Mouse (Mus musculus): ENCODE data around the gene 4930516K23Rik. TPM values are rescaled to one million over a fixed set of nuclear protein-coding genes. Genes with fewer than 3 reads are reported as not detected.

4930516K23Rik gene
- not detected in 2 replicates for polyA plus RNA-seq (2015; fragmentation: Nextera tagmentation; extraction: Ambion mirVana)

DNA sequence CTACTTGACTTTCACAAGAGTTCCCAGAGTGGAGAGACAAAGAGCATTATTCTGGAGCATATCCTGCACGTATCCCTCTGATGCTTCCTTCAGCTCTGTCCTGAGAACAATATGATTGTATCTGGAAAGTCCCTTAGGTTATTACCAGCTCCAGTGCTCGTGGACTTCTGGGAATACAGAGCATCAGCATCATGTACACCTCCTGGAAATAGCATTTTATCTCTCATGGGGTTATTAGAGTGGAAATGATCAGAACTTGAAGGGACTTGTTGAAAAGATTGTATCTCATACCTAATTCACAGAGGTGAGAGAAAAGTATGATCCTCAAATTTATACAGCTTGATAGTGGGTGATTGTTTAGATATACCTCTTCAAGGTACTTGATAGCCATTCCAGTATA, at the start of gene 4930516K23Rik:
Gene 4930516K23Rik, minus strand, starts transcription at position 101 of the 400 bp plus-strand sequence.
- H3K9ac ChIP-seq: no peak within 1 kb of the TSS
- H3K4me1 ChIP-seq (replicated peaks): no peaks in the 10 kb centered on the region
- no peak within 1 kb of the TSS for H3K27ac ChIP-seq (replicated peaks)
- no peak for ATAC-seq (ENCODE audit: insufficient read depth)
- no peak within 1 kb of the TSS for H3K4me2 ChIP-seq
- 39% methylated on average over 2 of the region's 2 CpGs for WGBS (ENCODE audit: insufficient replicate concordance)
- no peaks in the 10 kb centered on the region for H3K36me3 ChIP-seq (replicated peaks)
- no peak within 1 kb of the TSS for H3K4me3 ChIP-seq (replicated peaks)
- no peaks in the 10 kb centered on the region for H3K27me3 ChIP-seq
- no peaks in the 10 kb centered on the region for H3K9me3 ChIP-seq (replicated peaks)

DNA sequence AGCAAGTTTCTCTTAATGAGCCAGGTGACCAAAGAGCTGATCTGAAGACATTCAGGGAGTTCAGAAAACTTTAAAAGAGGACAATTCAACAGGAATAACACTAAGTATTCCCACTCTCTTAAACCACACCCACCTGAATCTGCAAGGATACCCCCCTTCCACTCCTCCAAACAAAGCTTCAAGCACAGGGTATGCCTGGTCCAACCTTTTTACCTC, 43.4 kb upstream of the 4930516K23Rik start, which contains the start of gene Olfr646:
Gene Olfr646, plus strand, starts transcription at position 117 of the 216 bp plus-strand sequence.
- no peaks in the 10 kb centered on the region for H3K27me3 ChIP-seq
- no peaks in the 10 kb centered on the region for H3K9me3 ChIP-seq (replicated peaks)
- H3K36me3 ChIP-seq (replicated peaks): no peaks in the 10 kb centered on the region
- H3K4me3 ChIP-seq (replicated peaks): no peak within 1 kb of the TSS
- no peak for ATAC-seq (ENCODE audit: insufficient read depth)
- no peak within 1 kb of the TSS for H3K4me2 ChIP-seq
- no peaks in the 10 kb centered on the region for H3K4me1 ChIP-seq (replicated peaks)
- no peak within 1 kb of the TSS for H3K27ac ChIP-seq (replicated peaks)
- no peak within 1 kb of the TSS for H3K9ac ChIP-seq

GRCm38 (mm10) chr7:104103913-104104756, 42.9 kb upstream of the 4930516K23Rik start:
- Histone ChIP-seq H3K4me1 (replicated peaks) (no peaks in the 10 kb centered on the region), H3K27me3 (no peaks in the 10 kb centered on the region), H3K9me3 (replicated peaks) (no peaks in the 10 kb centered on the region), H3K9ac (no peak overlapping the region), H3K4me3 (replicated peaks) (no peak overlapping the region), H3K36me3 (replicated peaks) (no peaks in the 10 kb centered on the region), H3K27ac (replicated peaks) (no peak overlapping the region), H3K4me2 (no peak overlapping the region)
- no peak; the same call in 1 of the 2 replicates for ATAC-seq (ENCODE audit: insufficient read depth)
- 20% methylated on average over 4 of the region's 4 CpGs for WGBS (ENCODE audit: insufficient replicate concordance)

- Histone ChIP-seq H3K27ac (replicated peaks) (no peak within 1 kb of the TSS), H3K4me3 (replicated peaks) (no peak within 1 kb of the TSS), H3K27me3 (no peaks in the 10 kb centered on the region), H3K4me1 (replicated peaks) (no peaks in the 10 kb centered on the region), H3K9me3 (replicated peaks) (no peaks in the 10 kb centered on the region), H3K9ac (no peak within 1 kb of the TSS), H3K4me2 (no peak within 1 kb of the TSS), H3K36me3 (replicated peaks) (no peaks in the 10 kb centered on the region)
- WGBS (ENCODE audit: insufficient replicate concordance): 58% methylated on average over 1 of the region's 1 CpGs
- ATAC-seq (ENCODE audit: insufficient read depth): no peak
Observed at GRCm38 (mm10) chr7:104085365-104085764, 24.1 kb upstream of the 4930516K23Rik start, which contains the start of gene Olfr645. Olfr645 (minus strand) TSS chr7:104085465.

DNA sequence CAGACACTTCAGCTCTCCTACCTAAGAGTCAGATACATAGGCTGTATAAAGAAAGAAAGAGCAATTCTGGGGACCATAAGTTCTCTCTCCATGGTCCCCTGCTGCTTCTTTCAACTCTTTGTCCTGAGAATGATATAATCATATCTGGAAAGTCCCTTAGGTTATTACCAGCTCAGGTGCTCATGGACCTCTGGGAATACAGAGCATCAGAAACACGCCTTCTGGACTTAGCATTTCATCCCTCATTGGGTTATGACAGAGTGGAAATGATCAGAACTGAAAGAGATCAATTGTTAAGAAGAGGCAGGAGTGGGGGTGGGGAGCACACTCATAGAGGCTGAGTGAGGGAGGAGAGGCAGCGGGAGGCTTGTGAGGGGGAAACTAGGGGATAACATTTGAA, 10.5 kb upstream of the 4930516K23Rik start, which contains the start of gene Olfr644:
Gene Olfr644, minus strand, starts transcription at position 101 of the 400 bp plus-strand sequence.
- no peaks in the 10 kb centered on the region for H3K36me3 ChIP-seq (replicated peaks)
- H3K4me2 ChIP-seq: no peak within 1 kb of the TSS
- WGBS (ENCODE audit: insufficient replicate concordance): 53% methylated on average over 2 of the region's 2 CpGs

DNA sequence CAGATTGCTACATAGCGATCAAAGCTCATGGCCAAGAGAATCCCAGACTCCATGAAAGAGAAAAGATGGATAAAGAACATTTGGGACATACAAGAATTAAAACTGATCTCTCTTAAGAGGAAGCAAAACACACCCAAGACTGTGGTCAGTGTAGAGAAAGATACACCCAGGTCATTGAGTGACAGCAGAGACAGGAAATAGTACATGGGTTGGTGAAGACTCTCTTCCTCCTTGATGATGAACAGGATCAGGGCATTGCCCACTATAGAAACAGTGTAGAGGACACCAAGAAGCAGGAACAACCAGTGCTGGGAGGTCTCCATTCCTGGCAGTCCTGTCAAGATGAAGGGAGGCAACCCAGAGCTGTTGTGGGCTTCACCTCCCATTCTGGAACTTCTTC, 2.0 kb downstream of the 4930516K23Rik start:
- no peaks in the 10 kb centered on the region for H3K27me3 ChIP-seq
- H3K4me3 ChIP-seq (replicated peaks): no peak overlapping the region
- H3K4me2 ChIP-seq: no peak overlapping the region
- no peaks in the 10 kb centered on the region for H3K4me1 ChIP-seq (replicated peaks)
- ATAC-seq (ENCODE audit: insufficient read depth): no peak
- no peaks in the 10 kb centered on the region for H3K36me3 ChIP-seq (replicated peaks)
- no peak overlapping the region for H3K27ac ChIP-seq (replicated peaks)
- WGBS (ENCODE audit: insufficient replicate concordance): 67% methylated on average over 1 of the region's 1 CpGs
- H3K9ac ChIP-seq: no peak overlapping the region
- H3K9me3 ChIP-seq (replicated peaks): no peaks in the 10 kb centered on the region

More for the DNA sequence above, 10.5 kb upstream of the 4930516K23Rik start, which contains the start of gene Olfr644:
- Histone ChIP-seq H3K4me1 (replicated peaks) (no peaks in the 10 kb centered on the region), H3K27ac (replicated peaks) (no peak within 1 kb of the TSS), H3K27me3 (no peaks in the 10 kb centered on the region), H3K4me3 (replicated peaks) (no peak within 1 kb of the TSS), H3K9ac (no peak within 1 kb of the TSS), H3K9me3 (replicated peaks) (no peaks in the 10 kb centered on the region)
- no peak for ATAC-seq (ENCODE audit: insufficient read depth)

DNA sequence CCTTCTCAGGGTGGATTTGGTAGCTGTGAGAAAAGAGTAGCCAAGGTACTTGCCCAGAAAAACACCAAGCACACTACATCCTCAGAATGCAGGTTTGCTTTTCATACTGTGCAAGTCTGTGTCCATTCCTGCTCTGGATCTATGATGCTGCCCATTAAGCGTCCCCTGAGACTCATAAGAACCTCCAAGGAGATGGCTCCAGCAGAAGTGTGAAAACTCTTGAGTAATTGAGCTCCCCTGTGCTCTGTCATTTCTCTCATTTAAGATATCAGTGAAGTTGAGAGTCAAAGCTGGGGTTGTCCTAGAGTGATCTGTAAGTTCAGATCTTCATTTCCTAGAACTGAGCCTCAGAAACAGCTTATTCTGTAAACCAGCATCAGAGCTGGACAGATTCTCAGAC, 8.7 kb downstream of the 4930516K23Rik start, which contains the start of gene Olfr642:
Gene Olfr642, minus strand, starts transcription at position 101 of the 400 bp plus-strand sequence.
- Histone ChIP-seq H3K27ac (replicated peaks) (no peak within 1 kb of the TSS), H3K4me2 (no peak within 1 kb of the TSS), H3K36me3 (replicated peaks) (no peaks in the 10 kb centered on the region), H3K4me3 (replicated peaks) (no peak within 1 kb of the TSS), H3K9me3 (replicated peaks) (no peaks in the 10 kb centered on the region), H3K4me1 (replicated peaks) (no peaks in the 10 kb centered on the region), H3K27me3 (no peaks in the 10 kb centered on the region), H3K9ac (no peak within 1 kb of the TSS)
- no peak for ATAC-seq (ENCODE audit: insufficient read depth)
- 49% methylated on average over 1 of the region's 1 CpGs for WGBS (ENCODE audit: insufficient replicate concordance)

GRCm38 (mm10) chr7:104050745-104051144, 10.5 kb downstream of the 4930516K23Rik start:
- Histone ChIP-seq H3K4me2 (no peak overlapping the region), H3K27ac (replicated peaks) (no peak overlapping the region), H3K4me3 (replicated peaks) (no peak overlapping the region), H3K9ac (no peak overlapping the region), H3K9me3 (replicated peaks) (no peaks in the 10 kb centered on the region), H3K27me3 (no peaks in the 10 kb centered on the region), H3K36me3 (replicated peaks) (no peaks in the 10 kb centered on the region), H3K4me1 (replicated peaks) (no peaks in the 10 kb centered on the region)
- 50% methylated on average over 4 of the region's 4 CpGs for WGBS (ENCODE audit: insufficient replicate concordance)
- ATAC-seq (ENCODE audit: insufficient read depth): no peak

GRCm38 (mm10) chr7:104035145-104035544, 26.1 kb downstream of the 4930516K23Rik start, which contains the start of gene Olfr641:
Olfr641 (plus strand) TSS chr7:104035445.
- 41% methylated on average over 1 of the region's 1 CpGs for WGBS (ENCODE audit: insufficient replicate concordance)
- no peak within 1 kb of the TSS for H3K4me2 ChIP-seq
- no peak within 1 kb of the TSS for H3K4me3 ChIP-seq (replicated peaks)
- H3K27me3 ChIP-seq: no peaks in the 10 kb centered on the region
- H3K4me1 ChIP-seq (replicated peaks): no peaks in the 10 kb centered on the region
- H3K36me3 ChIP-seq (replicated peaks): no peaks in the 10 kb centered on the region
- H3K27ac ChIP-seq (replicated peaks): no peak within 1 kb of the TSS
- H3K9ac ChIP-seq: no peak within 1 kb of the TSS
- ATAC-seq (ENCODE audit: insufficient read depth): no peak
- no peaks in the 10 kb centered on the region for H3K9me3 ChIP-seq (replicated peaks)

DNA sequence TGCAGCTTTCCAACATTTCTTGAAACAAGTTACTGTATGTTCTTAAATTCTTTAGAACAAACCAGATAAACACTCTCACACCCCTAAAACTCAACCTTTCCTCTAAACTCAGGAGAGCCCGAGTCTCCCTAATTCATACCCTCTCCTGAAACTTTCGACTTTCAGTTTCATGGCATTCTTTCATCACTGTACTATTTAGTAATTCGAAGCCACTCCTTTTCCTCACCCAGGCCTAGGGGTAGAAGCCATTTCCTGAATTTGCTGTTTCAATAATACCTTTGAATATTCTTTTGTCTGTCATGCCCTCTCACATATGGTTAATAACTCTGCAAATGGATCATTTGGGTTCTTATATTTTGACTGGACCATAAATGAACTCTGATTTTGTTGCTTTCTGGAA, 34.3 kb downstream of the 4930516K23Rik start:
- no peaks in the 10 kb centered on the region for H3K36me3 ChIP-seq (replicated peaks)
- no peak for ATAC-seq (ENCODE audit: insufficient read depth)
- H3K4me2 ChIP-seq: no peak overlapping the region
- no peak overlapping the region for H3K4me3 ChIP-seq (replicated peaks)
- no peaks in the 10 kb centered on the region for H3K4me1 ChIP-seq (replicated peaks)
- H3K27ac ChIP-seq (replicated peaks): no peak overlapping the region
- 62% methylated on average over 3 of the region's 3 CpGs for WGBS (ENCODE audit: insufficient replicate concordance)
- no peak overlapping the region for H3K9ac ChIP-seq
- H3K27me3 ChIP-seq: no peaks in the 10 kb centered on the region
- H3K9me3 ChIP-seq (replicated peaks): no peaks in the 10 kb centered on the region

- no peaks in the 10 kb centered on the region for H3K27me3 ChIP-seq
- H3K4me2 ChIP-seq: no peak within 1 kb of the TSS
- H3K36me3 ChIP-seq (replicated peaks): no peaks in the 10 kb centered on the region
- H3K4me1 ChIP-seq (replicated peaks): no peaks in the 10 kb centered on the region
- no peak within 1 kb of the TSS for H3K4me3 ChIP-seq (replicated peaks)
- no peak for ATAC-seq (ENCODE audit: insufficient read depth)
- no peak within 1 kb of the TSS for H3K27ac ChIP-seq (replicated peaks)
- H3K9ac ChIP-seq: no peak within 1 kb of the TSS
- no peaks in the 10 kb centered on the region for H3K9me3 ChIP-seq (replicated peaks)
- WGBS (ENCODE audit: insufficient replicate concordance): 62% methylated on average over 6 of the region's 6 CpGs
Observed at GRCm38 (mm10) chr7:104025473-104025872, 35.8 kb downstream of the 4930516K23Rik start, which contains the start of gene Olfr640. Olfr640 (minus strand) TSS chr7:104025573.
